In the genomic region with DNA sequence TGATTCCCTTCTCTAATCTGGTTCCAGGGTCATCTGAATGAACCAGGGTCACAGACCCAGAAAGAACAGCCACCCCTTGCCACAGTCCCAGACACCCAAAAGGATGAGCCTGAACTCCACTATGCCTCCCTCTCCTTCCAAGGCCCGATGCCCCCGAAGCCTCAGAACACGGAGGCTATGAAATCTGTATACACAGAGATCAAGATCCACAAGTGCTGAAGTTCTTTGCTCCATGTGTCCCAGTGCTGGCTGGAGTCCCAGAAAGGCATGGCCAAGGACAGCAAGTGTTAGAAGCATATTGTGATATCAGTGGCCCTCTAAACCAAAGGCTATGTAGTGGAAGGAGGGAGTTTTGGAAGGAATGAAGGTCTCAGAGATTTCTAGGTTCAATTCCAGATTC, we compare ENCODE assay signal across 21 mouse cellular contexts. TPM values are rescaled to one million over a fixed set of nuclear protein-coding genes. Genes with fewer than 3 reads are reported as not detected.
DNase-seq lines count a peak whose midpoint lies in the region; ATAC-seq lines count a peak whose summit lies in the region.
"Had no signal": no experiment of that assay in that cellular context is flagged by ENCODE, and none has a peak within 500 bp of the region (broad histone marks: within the 10 kb centered on the region; RNA-seq: fewer than 3 reads in every experiment).

No protein-coding gene starts in this region.

- no peaks in the 10 kb centered on the region for H3K9me3 ChIP-seq in midbrain, embryonic 16.5 days (replicated peaks; ENCODE audit: control insufficient read depth, low read length, poor library complexity, severe bottlenecking)
- H3K9me3 ChIP-seq: embryonic facial prominence, embryonic 10.5 days; forebrain, embryonic 13.5 days; heart, embryonic 10.5 days; hindbrain, embryonic 13.5 days had no signal

- no peak overlapping the region for H3K4me3 ChIP-seq in midbrain, embryonic 16.5 days (ENCODE audit: low read depth, low read length)
- H3K4me3 ChIP-seq: embryonic facial prominence, embryonic 10.5 days; forebrain, embryonic 13.5 days; heart, embryonic 10.5 days; hindbrain, embryonic 13.5 days had no signal

- H3K27ac ChIP-seq in midbrain, embryonic 16.5 days (ENCODE audit: low read length): no peak overlapping the region
- H3K27ac ChIP-seq: embryonic facial prominence, embryonic 10.5 days; forebrain, embryonic 13.5 days; heart, embryonic 10.5 days; hindbrain, embryonic 13.5 days; hindbrain, postnatal 0 days had no signal

- H3K27me3 ChIP-seq in midbrain, embryonic 16.5 days (ENCODE audit: control insufficient read depth, insufficient read depth, low read depth, low read length): no peaks in the 10 kb centered on the region
- H3K27me3 ChIP-seq: CH12.LX; forebrain, embryonic 13.5 days; hindbrain, embryonic 13.5 days had no signal

- no peaks in the 10 kb centered on the region for H3K4me1 ChIP-seq in midbrain, embryonic 16.5 days (ENCODE audit: control insufficient read depth, insufficient read depth, low read length)
- H3K4me1 ChIP-seq: forebrain, embryonic 13.5 days had no signal

- no peaks in the 10 kb centered on the region for H3K36me3 ChIP-seq in midbrain, embryonic 16.5 days (ENCODE audit: control insufficient read depth, insufficient read depth, low read length)
- H3K36me3 ChIP-seq: embryonic facial prominence, embryonic 10.5 days; heart, embryonic 10.5 days; hindbrain, embryonic 13.5 days had no signal

- WGBS in midbrain, embryonic 16.5 days: 86% methylated on average over 3 of the region's 3 CpGs

- intact Hi-C loops in heart, postnatal 25 days (cut with DNase I): no loop called here

- H3K9ac ChIP-seq in midbrain, embryonic 16.5 days (ENCODE audit: low read depth, low read length): no peak overlapping the region
- H3K9ac ChIP-seq: forebrain, embryonic 13.5 days; forebrain, postnatal 0 days; hindbrain, embryonic 13.5 days had no signal

- no peak for ATAC-seq in midbrain, embryonic 16.5 days
- ATAC-seq: forebrain, embryonic 13.5 days; forebrain, postnatal 0 days; hindbrain, postnatal 0 days; Patski had no signal

- DNase-seq in heart, adult 18-20 months: peak; percentile 14 to 21
- DNase-seq in heart, postnatal 25 days (ENCODE audit: low spot score): no peak
- peak; percentile 58 for DNase-seq in ovary, adult 18-20 months (ENCODE audit: low spot score)
- DNase-seq in ovary, postnatal 14 days (ENCODE audit: low spot score): no peak
- peak; percentile 55 for DNase-seq in adrenal gland, adult 8-10 months
- peak; percentile 64 to 79 for DNase-seq in adrenal gland, postnatal 36 days
- DNase-seq in layer of hippocampus, postnatal 25 days (ENCODE audit: extremely low spot score in 1 of 2, low spot score in 1 of 2): no peak
- DNase-seq: cerebellum, adult 2 months; cerebellum, postnatal 10 days; forebrain, postnatal 0 days; gastrocnemius, postnatal 14 days; heart, postnatal 10 days had no signal

- no peak overlapping the region for H3K4me2 ChIP-seq in midbrain, embryonic 16.5 days (ENCODE audit: low read length)
- H3K4me2 ChIP-seq: forebrain, embryonic 13.5 days; hindbrain, embryonic 13.5 days had no signal

RNA-seq across cellular contexts. Expression of a gene that starts 7.4 kb away (rescaled TPM):
- total RNA-seq in heart, adult 18-20 months (2021): not detected
- total RNA-seq in heart, postnatal 25 days (2021): not detected
- total RNA-seq in adrenal gland, adult 8-10 months (2022): not detected
- under 1 TPM in 1 of 2 experiments, not detected in 1; 0.20 TPM for total RNA-seq in adrenal gland, postnatal 36 days (2021)
- polyA plus RNA-seq in midbrain, embryonic 16.5 days (2015; fragmentation: Nextera tagmentation; extraction: Ambion mirVana): 0.18 and 0.22 TPM in 2 replicates
- total RNA-seq in layer of hippocampus, postnatal 25 days (2021): under 1 TPM; 0.66 to 0.73 TPM
- total RNA-seq: forebrain, postnatal 0 days; gastrocnemius, adult 18-20 months; gastrocnemius, postnatal 14 days; heart, postnatal 10 days; hindbrain, postnatal 0 days had no signal
- polyA plus RNA-seq: forebrain, embryonic 13.5 days; Patski had no signal

RNA-seq across cellular contexts. Expression of a gene that starts 45.5 kb away (rescaled TPM):
- total RNA-seq in heart, adult 18-20 months (2021): 10 to 100 TPM; 12.8 to 16.2 TPM
- 10 to 100 TPM; 17.3 to 18.4 TPM for total RNA-seq in heart, postnatal 25 days (2021)
- total RNA-seq in adrenal gland, adult 8-10 months (2022): 10 to 100 TPM; 19.4 to 29.3 (median 24.1) TPM
- 10 to 100 TPM; 19.1 to 24.9 TPM for total RNA-seq in adrenal gland, postnatal 36 days (2021)
- polyA plus RNA-seq in midbrain, embryonic 16.5 days (2015; fragmentation: Nextera tagmentation; extraction: Ambion mirVana): 24.6 and 26.0 TPM in 2 replicates
- total RNA-seq in layer of hippocampus, postnatal 25 days (2021): 10 to 100 TPM; 24.1 to 24.4 TPM

RNA-seq across cellular contexts. Expression of a gene that starts 49.4 kb away (rescaled TPM):
- total RNA-seq in heart, adult 18-20 months (2021): 1 to 10 TPM in 1 of 2 experiments, under 1 TPM in 1; 0.15 to 1.2 TPM
- under 1 TPM; 0.13 to 0.14 TPM for total RNA-seq in heart, postnatal 25 days (2021)
- under 1 TPM; 0.12 to 0.52 (median 0.38) TPM for total RNA-seq in adrenal gland, adult 8-10 months (2022)
- under 1 TPM in 1 of 2 experiments, not detected in 1; 0.33 TPM for total RNA-seq in adrenal gland, postnatal 36 days (2021)
- not detected in 2 replicates for polyA plus RNA-seq in midbrain, embryonic 16.5 days (2015; fragmentation: Nextera tagmentation; extraction: Ambion mirVana)
- under 1 TPM in 1 of 2 experiments, not detected in 1; 0.38 TPM for total RNA-seq in layer of hippocampus, postnatal 25 days (2021)
- total RNA-seq: forebrain, postnatal 0 days; gastrocnemius, adult 18-20 months; hindbrain, postnatal 0 days had no signal
- polyA plus RNA-seq: forebrain, embryonic 13.5 days; forebrain, postnatal 0 days; heart, embryonic 10.5 days; hindbrain, embryonic 13.5 days; hindbrain, postnatal 0 days had no signal

Comparison
In these comparisons a context has a peak if more than half of its experiments do, and no peak if none do; other contexts are left out.
1. DNase-seq: peak in heart, adult 18-20 months (2 of 2), ovary, adult 18-20 months (single experiment), adrenal gland, adult 8-10 months (single experiment) and adrenal gland, postnatal 36 days (2 of 2); none in heart, postnatal 25 days (single experiment), ovary, postnatal 14 days (single experiment) and layer of hippocampus, postnatal 25 days (0 of 2).